Mouse (Mus musculus): ENCODE data around the gene Ephb2. TPM values are rescaled to one million over a fixed set of nuclear protein-coding genes. Genes with fewer than 3 reads are reported as not detected.

Ephb2 gene
- polyA plus RNA-seq, 2 experiments = 0.17 to 0.41 TPM

DNA sequence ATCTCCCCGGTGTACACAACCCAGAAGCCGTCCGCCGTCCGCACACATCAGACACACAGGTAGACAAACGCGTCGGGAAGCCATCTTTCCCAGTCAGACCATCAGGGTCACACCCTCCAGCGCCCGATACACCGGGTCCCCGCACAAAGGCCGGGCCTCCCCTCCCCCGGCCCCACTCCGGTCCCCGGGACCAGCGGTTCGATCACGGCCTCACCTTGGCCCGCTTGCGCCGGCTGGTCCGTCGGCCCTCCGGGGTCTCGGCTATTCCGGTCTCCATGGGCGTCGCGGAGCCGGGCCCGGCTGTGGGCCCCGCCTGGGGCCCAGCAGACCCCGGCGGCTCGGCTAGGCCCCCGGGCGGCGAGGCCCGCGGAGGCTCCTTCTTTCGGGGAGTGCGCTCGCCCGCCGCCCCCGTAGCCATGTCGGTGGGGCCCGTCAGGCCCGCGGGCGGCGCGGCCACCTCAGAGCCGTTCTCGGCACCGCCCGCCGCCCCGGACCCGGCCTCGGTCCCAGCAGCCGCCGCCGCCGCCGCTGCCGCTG lies 233.7 kb downstream of the Ephb2 start:
- Histone ChIP-seq H3K9ac (replicated peaks) (peak overlapping the region; percentile 98), H3K27ac (peak overlapping the region; percentile 63), H3K36me3 (replicated peaks; ENCODE audit: control insufficient read depth, insufficient read depth, low read depth) (peaks cover 2% of the 10 kb centered on the region; the same call in 1 of the 2 replicates), H3K4me3 (ENCODE audit: insufficient read depth in 1 of 2, low read depth in 2 of 2, low read length in 2 of 2) (peak overlapping the region; percentile 96 to 99), H3K4me1 (replicated peaks; ENCODE audit: control insufficient read depth in 2 of 2, insufficient read depth in 2 of 2, low read length in 1 of 2) (peaks cover 8 to 20% of the 10 kb centered on the region in 2 experiments), H3K4me2 (ENCODE audit: low read depth) (peak overlapping the region; percentile 82), H3K9me3 (ENCODE audit: control insufficient read depth, low read length) (no peaks in the 10 kb centered on the region), H3K27me3 (ENCODE audit: control insufficient read depth, insufficient read depth, low read length) (no peaks in the 10 kb centered on the region)
- WGBS (ENCODE audit: insufficient replicate concordance) = under 1% methylated on average over 65 of the region's 68 CpGs
- TF ChIP-seq EP300 (IDR thresholded peaks at IDR 0.05; ENCODE audit: low read depth) (no peak), CTCF (IDR thresholded peaks at IDR 0.05; ENCODE audit: low read depth) (no peak)
- ATAC-seq (ENCODE audit: insufficient read depth) = peak; percentile 67
- no peak for DNase-seq (ENCODE audit: low read depth in 3 of 3, low spot score in 3 of 3)

DNA sequence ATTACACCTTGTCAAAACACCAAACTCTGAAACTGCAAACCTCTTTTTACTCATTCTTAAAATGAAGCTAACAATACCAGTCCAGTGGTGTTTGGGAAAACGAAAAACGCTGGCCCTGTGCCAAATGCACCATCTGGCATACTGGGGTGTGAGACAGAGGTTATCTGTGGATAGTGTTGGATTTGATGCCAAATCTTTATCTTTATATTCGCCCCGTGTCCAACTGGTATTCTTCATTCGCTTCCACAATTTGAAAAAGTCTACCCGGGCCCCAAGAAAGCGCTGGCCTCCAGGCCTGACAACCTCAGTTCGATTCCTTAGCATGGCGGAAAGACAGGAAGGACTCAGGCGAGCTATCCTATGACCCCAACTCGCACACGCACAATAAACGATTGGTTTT lies 234.3 kb downstream of the Ephb2 start:
- peaks cover 2% of the 10 kb centered on the region; the same call in 1 of the 2 replicates for H3K36me3 ChIP-seq (replicated peaks; ENCODE audit: control insufficient read depth, insufficient read depth, low read depth)
- no peaks in the 10 kb centered on the region for H3K27me3 ChIP-seq (ENCODE audit: control insufficient read depth, insufficient read depth, low read length)
- H3K4me1 ChIP-seq (replicated peaks; ENCODE audit: control insufficient read depth in 2 of 2, insufficient read depth in 2 of 2, low read length in 1 of 2) = peaks cover 8 to 20% of the 10 kb centered on the region in 2 experiments
- no peaks in the 10 kb centered on the region for H3K9me3 ChIP-seq (ENCODE audit: control insufficient read depth, low read length)
- WGBS (ENCODE audit: insufficient replicate concordance) = 2% methylated on average over 13 of the region's 13 CpGs
- H3K27ac ChIP-seq = peak overlapping the region; percentile 63
- ATAC-seq (ENCODE audit: insufficient read depth) = no peak
- peak overlapping the region; percentile 96 to 99 for H3K4me3 ChIP-seq (ENCODE audit: insufficient read depth in 1 of 2, low read depth in 2 of 2, low read length in 2 of 2)
- H3K9ac ChIP-seq (replicated peaks) = peak overlapping the region; percentile 98
- H3K4me2 ChIP-seq (ENCODE audit: low read depth) = peak overlapping the region; percentile 82
- TF ChIP-seq EP300 (IDR thresholded peaks at IDR 0.05; ENCODE audit: low read depth) = no peak
- TF ChIP-seq CTCF (IDR thresholded peaks at IDR 0.05; ENCODE audit: low read depth) = no peak
- no peak for DNase-seq (ENCODE audit: low read depth in 3 of 3, low spot score in 3 of 3)

DNA sequence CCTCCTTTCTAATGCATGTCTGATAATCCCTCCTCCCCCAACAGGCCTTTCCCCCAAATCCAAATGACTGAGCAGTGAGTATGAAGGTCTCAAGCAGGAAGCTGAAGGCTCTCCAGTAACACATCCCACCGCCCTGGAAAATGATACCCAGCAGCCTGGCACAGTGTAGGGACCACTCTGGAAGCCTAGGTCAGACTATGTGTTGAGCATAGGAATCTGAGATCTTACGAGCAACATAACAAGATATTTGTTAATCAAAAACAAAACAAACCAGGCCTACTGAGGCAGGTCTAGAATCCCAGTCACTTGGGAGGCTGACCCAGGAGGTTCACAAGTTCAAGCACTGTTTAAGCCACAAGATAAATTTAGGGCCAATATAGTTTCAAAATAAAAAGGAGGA lies 235.3 kb downstream of the Ephb2 start:
- Histone ChIP-seq H3K9ac (replicated peaks) (peak overlapping the region; percentile 5), H3K4me2 (ENCODE audit: low read depth) (peak overlapping the region; percentile 82), H3K9me3 (ENCODE audit: control insufficient read depth, low read length) (no peaks in the 10 kb centered on the region), H3K4me1 (replicated peaks; ENCODE audit: control insufficient read depth in 2 of 2, insufficient read depth in 2 of 2, low read length in 1 of 2) (peaks cover 8 to 20% of the 10 kb centered on the region in 2 experiments), H3K36me3 (replicated peaks; ENCODE audit: control insufficient read depth, insufficient read depth, low read depth) (peaks cover 2% of the 10 kb centered on the region; the same call in 1 of the 2 replicates), H3K4me3 (ENCODE audit: insufficient read depth in 1 of 2, low read depth in 2 of 2, low read length in 2 of 2) (peak overlapping the region in 1 of 2 experiments; percentile 99; a peak in 1 of 4 replicates), H3K27ac (no peak overlapping the region), H3K27me3 (ENCODE audit: control insufficient read depth, insufficient read depth, low read length) (no peaks in the 10 kb centered on the region)
- WGBS (ENCODE audit: insufficient replicate concordance) = 80% methylated on average over 2 of the region's 2 CpGs
- no peak for TF ChIP-seq EP300 (IDR thresholded peaks at IDR 0.05; ENCODE audit: low read depth)
- no peak for TF ChIP-seq CTCF (IDR thresholded peaks at IDR 0.05; ENCODE audit: low read depth)
- ATAC-seq (ENCODE audit: insufficient read depth) = no peak
- no peak for DNase-seq (ENCODE audit: low read depth in 3 of 3, low spot score in 3 of 3)

DNA sequence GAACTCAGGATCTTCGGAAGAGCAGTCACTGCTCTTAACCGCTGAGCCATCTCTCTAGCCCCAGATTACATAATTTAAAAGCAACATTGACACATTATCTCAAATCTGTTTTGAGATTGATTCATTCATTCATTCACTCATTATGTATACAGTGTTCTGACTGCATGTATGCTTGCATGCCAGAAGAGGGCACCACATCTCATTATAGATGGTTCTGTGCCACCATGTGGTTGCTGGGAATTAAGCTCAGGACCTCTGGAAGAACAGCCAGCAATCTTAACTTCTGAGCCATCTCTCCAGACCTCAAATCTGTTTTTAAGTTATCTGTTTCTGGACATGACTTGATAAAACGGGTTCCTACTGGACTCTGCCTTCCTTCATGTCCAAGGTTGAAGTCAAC lies 235.9 kb downstream of the Ephb2 start:
- ATAC-seq (ENCODE audit: insufficient read depth) (no peak), DNase-seq (ENCODE audit: low read depth in 3 of 3, low spot score in 3 of 3) (no peak)
- no peaks in the 10 kb centered on the region for H3K9me3 ChIP-seq (ENCODE audit: control insufficient read depth, low read length)
- no peaks in the 10 kb centered on the region for H3K27me3 ChIP-seq (ENCODE audit: control insufficient read depth, insufficient read depth, low read length)
- H3K36me3 ChIP-seq (replicated peaks; ENCODE audit: control insufficient read depth, insufficient read depth, low read depth) = peaks cover 2% of the 10 kb centered on the region; the same call in 1 of the 2 replicates
- no peak overlapping the region for H3K4me3 ChIP-seq (ENCODE audit: insufficient read depth in 1 of 2, low read depth in 2 of 2, low read length in 2 of 2)
- peaks cover 8 to 20% of the 10 kb centered on the region in 2 experiments for H3K4me1 ChIP-seq (replicated peaks; ENCODE audit: control insufficient read depth in 2 of 2, insufficient read depth in 2 of 2, low read length in 1 of 2)
- no peak overlapping the region for H3K27ac ChIP-seq
- TF ChIP-seq CTCF (IDR thresholded peaks at IDR 0.05; ENCODE audit: low read depth) = peak; percentile 44
- no peak for TF ChIP-seq EP300 (IDR thresholded peaks at IDR 0.05; ENCODE audit: low read depth)
- no peak overlapping the region for H3K9ac ChIP-seq (replicated peaks)
- WGBS (ENCODE audit: insufficient replicate concordance) = 81% methylated on average over 3 of the region's 3 CpGs
- H3K4me2 ChIP-seq (ENCODE audit: low read depth) = no peak overlapping the region

DNA sequence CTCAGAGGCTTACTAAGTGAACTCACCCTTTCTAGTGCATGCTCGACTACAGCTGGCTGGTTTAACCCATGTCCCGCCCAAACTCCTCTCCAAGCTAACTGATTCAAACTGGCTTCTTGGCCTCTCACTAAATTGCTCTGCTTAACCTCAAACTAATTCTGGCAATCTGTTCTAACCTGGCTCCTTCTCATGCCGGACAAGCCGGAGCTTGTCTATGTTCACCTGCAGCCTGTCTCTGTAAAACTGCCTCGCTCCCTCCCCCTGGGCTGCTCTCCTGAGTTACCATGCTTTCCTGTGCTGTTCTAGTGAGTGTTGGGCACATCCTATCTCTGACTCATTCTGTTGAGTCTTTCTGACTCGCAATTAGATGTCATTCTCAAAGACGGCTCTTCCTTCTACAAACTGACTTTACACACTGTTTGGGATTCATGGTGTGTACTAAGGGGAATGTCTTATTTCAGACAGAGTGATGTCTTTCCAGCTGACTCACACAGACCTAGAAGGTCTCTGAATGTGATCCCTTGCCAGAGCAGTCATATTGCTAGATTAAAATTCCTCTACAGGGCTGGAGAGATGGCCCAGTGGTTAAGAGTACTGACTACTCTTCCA lies 237.4 kb downstream of the Ephb2 start:
- Histone ChIP-seq H3K36me3 (replicated peaks; ENCODE audit: control insufficient read depth, insufficient read depth, low read depth) (peaks cover 2% of the 10 kb centered on the region; the same call in 1 of the 2 replicates), H3K4me3 (ENCODE audit: insufficient read depth in 1 of 2, low read depth in 2 of 2, low read length in 2 of 2) (no peak overlapping the region), H3K4me2 (ENCODE audit: low read depth) (no peak overlapping the region), H3K27ac (no peak overlapping the region), H3K27me3 (ENCODE audit: control insufficient read depth, insufficient read depth, low read length) (no peaks in the 10 kb centered on the region), H3K4me1 (replicated peaks; ENCODE audit: control insufficient read depth in 2 of 2, insufficient read depth in 2 of 2, low read length in 1 of 2) (peaks cover 8 to 20% of the 10 kb centered on the region in 2 experiments), H3K9ac (replicated peaks) (no peak overlapping the region), H3K9me3 (ENCODE audit: control insufficient read depth, low read length) (no peaks in the 10 kb centered on the region)
- DNase-seq (ENCODE audit: low read depth in 3 of 3, low spot score in 3 of 3) (no peak), ATAC-seq (ENCODE audit: insufficient read depth) (no peak)
- TF ChIP-seq CTCF (IDR thresholded peaks at IDR 0.05; ENCODE audit: low read depth) (no peak), EP300 (IDR thresholded peaks at IDR 0.05; ENCODE audit: low read depth) (no peak)
- 65% methylated on average over 7 of the region's 7 CpGs for WGBS (ENCODE audit: insufficient replicate concordance)

Small RNA genes lying within 50 kb of the gene (microRNA-seq; reads per million reads assigned to microRNA genes)
- gene Gm22180 = not detected

Other genes starting within 250 kb of the Ephb2 start
- gene Kdm1a, start 233.3 kb downstream of the Ephb2 start, polyA plus RNA-seq (2012; rRNA removed) = 15.3 and 17.8 TPM in 2 replicates
- 12.0 and 14.0 TPM in 2 replicates for gene Kdm1a, start 233.3 kb downstream of the Ephb2 start, polyA plus RNA-seq (2014; fragmentation: Nextera tagmentation; extraction: Ambion mirVana)
- gene Tex46, start 225.6 kb downstream of the Ephb2 start, polyA plus RNA-seq (2012; rRNA removed) = not detected in 2 replicates
- gene Tex46, start 225.6 kb downstream of the Ephb2 start, polyA plus RNA-seq (2014; fragmentation: Nextera tagmentation; extraction: Ambion mirVana) = not detected in 2 replicates
- gene Lactbl1, start 213.4 kb downstream of the Ephb2 start, polyA plus RNA-seq (2012; rRNA removed) = 0.01 TPM in 1 of 2 replicates, not detected in the other
- not detected in 2 replicates for gene Lactbl1, start 213.4 kb downstream of the Ephb2 start, polyA plus RNA-seq (2014; fragmentation: Nextera tagmentation; extraction: Ambion mirVana)
- gene C1qb, start 50.2 kb upstream of the Ephb2 start, polyA plus RNA-seq (2012; rRNA removed) = 57.9 and 67.0 TPM in 2 replicates
- gene C1qb, start 50.2 kb upstream of the Ephb2 start, polyA plus RNA-seq (2014; fragmentation: Nextera tagmentation; extraction: Ambion mirVana) = 96.9 and 100 TPM in 2 replicates
- 34.1 and 37.4 TPM in 2 replicates for gene C1qc, start 57.1 kb upstream of the Ephb2 start, polyA plus RNA-seq (2012; rRNA removed)
- gene C1qc, start 57.1 kb upstream of the Ephb2 start, polyA plus RNA-seq (2014; fragmentation: Nextera tagmentation; extraction: Ambion mirVana) = 46.5 and 50.2 TPM in 2 replicates
- 23.8 and 26.4 TPM in 2 replicates for gene C1qa, start 62.8 kb upstream of the Ephb2 start, polyA plus RNA-seq (2012; rRNA removed)
- 40.9 and 41.0 TPM in 2 replicates for gene C1qa, start 62.8 kb upstream of the Ephb2 start, polyA plus RNA-seq (2014; fragmentation: Nextera tagmentation; extraction: Ambion mirVana)
- gene Epha8, start 120.8 kb upstream of the Ephb2 start, polyA plus RNA-seq (2012; rRNA removed) = 0.25 and 0.28 TPM in 2 replicates
- gene Epha8, start 120.8 kb upstream of the Ephb2 start, polyA plus RNA-seq (2014; fragmentation: Nextera tagmentation; extraction: Ambion mirVana) = 0.04 and 0.08 TPM in 2 replicates
- gene Zbtb40, start 212.8 kb upstream of the Ephb2 start, polyA plus RNA-seq (2012; rRNA removed) = 1.8 TPM in 2 replicates
- 1.1 and 1.4 TPM in 2 replicates for gene Zbtb40, start 212.8 kb upstream of the Ephb2 start, polyA plus RNA-seq (2014; fragmentation: Nextera tagmentation; extraction: Ambion mirVana)